17 mouse cellular contexts compared by ENCODE assay signal in genomic region chr11:85395361-85395760, GRCm38 (mm10). TPM values are rescaled to one million over a fixed set of nuclear protein-coding genes. Genes with fewer than 3 reads are reported as not detected.
DNase-seq lines count a peak whose midpoint lies in the region; ATAC-seq and TF ChIP-seq lines count a peak whose summit lies in the region.
"Had no signal": no experiment of that assay in that cellular context is flagged by ENCODE, and none has a peak within 500 bp of the region (broad histone marks: within the 10 kb centered on the region; RNA-seq: fewer than 3 reads in every experiment).

No protein-coding gene starts in this region.

- H3K4me2 ChIP-seq in liver, embryonic 11.5 days, result no peak overlapping the region
- H3K4me2 ChIP-seq: heart, embryonic 15.5 days; hindbrain, embryonic 15.5 days; kidney, embryonic 15.5 days; liver, embryonic 13.5 days; midbrain, embryonic 15.5 days; neural tube, embryonic 12.5 days had no signal

- H3K79me2 ChIP-seq in liver, adult 2 months (ENCODE audit: control insufficient read depth, insufficient read depth, low read length), result no peaks in the 10 kb centered on the region; the same call in 1 of the 2 replicates

- no peak overlapping the region for H3K4me3 ChIP-seq in liver, adult 2 months (ENCODE audit: insufficient read depth, low read depth, low read length)
- no peak overlapping the region for H3K4me3 ChIP-seq in liver, embryonic 11.5 days (ENCODE audit: low read depth, low read length)
- H3K4me3 ChIP-seq in embryonic facial prominence, embryonic 10.5 days, result no peak overlapping the region
- no peak overlapping the region for H3K4me3 ChIP-seq in limb, embryonic 10.5 days
- H3K4me3 ChIP-seq: heart, embryonic 15.5 days; hindbrain, embryonic 15.5 days; kidney, embryonic 15.5 days; liver, embryonic 13.5 days; midbrain, embryonic 15.5 days; neural tube, embryonic 12.5 days had no signal

- no peak overlapping the region for H3K27ac ChIP-seq in liver, adult 2 months (replicated peaks; ENCODE audit: insufficient read depth, low read depth, low read length)
- H3K27ac ChIP-seq in liver, embryonic 11.5 days (ENCODE audit: low read depth, low read length), result no peak overlapping the region
- H3K27ac ChIP-seq in embryonic facial prominence, embryonic 10.5 days (replicated peaks), result peak overlapping the region; percentile 78
- peak overlapping the region; percentile 67 for H3K27ac ChIP-seq in limb, embryonic 10.5 days
- H3K27ac ChIP-seq: heart, embryonic 15.5 days; hindbrain, embryonic 15.5 days; kidney, embryonic 15.5 days; liver, embryonic 13.5 days; midbrain, embryonic 15.5 days; neural tube, embryonic 12.5 days had no signal

- no peak for TF ChIP-seq CTCF in liver, adult 2 months (IDR thresholded peaks at IDR 0.05; ENCODE audit: low read depth, low read length)

- DNase-seq in heart, adult 9 months (ENCODE audit: low spot score in 2 of 2), result peak; percentile 6 to 13
- no peak for DNase-seq in heart, postnatal 36 days
- peak; percentile 20 for DNase-seq in liver, adult 2 months (ENCODE audit: extremely low read depth, low read depth, low spot score)
- DNase-seq in liver, embryonic 11.5 days (ENCODE audit: low spot score), result no peak
- peak; percentile 17 for DNase-seq in embryonic facial prominence, embryonic 10.5 days (ENCODE audit: low spot score)
- no peak for DNase-seq in limb, embryonic 10.5 days (ENCODE audit: low spot score)
- DNase-seq: cerebellum, adult 11-12 months; cerebellum, postnatal 36 days; gastrocnemius, postnatal 14 days; liver, embryonic 13.5 days; thymus, postnatal 4 days had no signal

- H3K9me3 ChIP-seq in liver, embryonic 11.5 days (ENCODE audit: control insufficient read depth, low read length), result no peaks in the 10 kb centered on the region
- H3K9me3 ChIP-seq in embryonic facial prominence, embryonic 10.5 days, result no peaks in the 10 kb centered on the region
- no peaks in the 10 kb centered on the region for H3K9me3 ChIP-seq in limb, embryonic 10.5 days (replicated peaks)
- H3K9me3 ChIP-seq: heart, embryonic 15.5 days; hindbrain, embryonic 15.5 days; kidney, embryonic 15.5 days; liver, embryonic 13.5 days; midbrain, embryonic 15.5 days; neural tube, embryonic 12.5 days had no signal

- H3K27me3 ChIP-seq in liver, adult 2 months (ENCODE audit: control insufficient read depth, insufficient read depth, low read length), result no peaks in the 10 kb centered on the region
- no peaks in the 10 kb centered on the region for H3K27me3 ChIP-seq in liver, embryonic 11.5 days (replicated peaks; ENCODE audit: control insufficient read depth, insufficient read depth, low read length)
- no peaks in the 10 kb centered on the region for H3K27me3 ChIP-seq in embryonic facial prominence, embryonic 10.5 days (replicated peaks; ENCODE audit: low read depth, poor library complexity, severe bottlenecking)
- no peaks in the 10 kb centered on the region for H3K27me3 ChIP-seq in limb, embryonic 10.5 days (ENCODE audit: low read depth, poor library complexity, severe bottlenecking)
- H3K27me3 ChIP-seq: heart, embryonic 15.5 days; hindbrain, embryonic 15.5 days; kidney, embryonic 15.5 days; liver, embryonic 13.5 days; midbrain, embryonic 15.5 days; neural tube, embryonic 12.5 days had no signal

- ATAC-seq in liver, embryonic 11.5 days (replicated peaks; ENCODE audit: low FRiP score), result no peak
- no peak for ATAC-seq in monocyte, adult 5-6 weeks (replicated peaks; ENCODE audit: insufficient number of reproducible peaks, low FRiP score, low TSS enrichment, poor library complexity, severe bottlenecking)
- ATAC-seq: midbrain, embryonic 15.5 days had no signal

- intact Hi-C loops in heart, postnatal 36 days (cut with DNase I), result no loop called here

- H3K4me1 ChIP-seq in liver, adult 2 months (ENCODE audit: control insufficient read depth, insufficient read depth, low read length), result no peaks in the 10 kb centered on the region
- no peaks in the 10 kb centered on the region for H3K4me1 ChIP-seq in liver, embryonic 11.5 days (replicated peaks; ENCODE audit: control insufficient read depth, insufficient read depth, low read length)
- peaks cover 38% of the 10 kb centered on the region for H3K4me1 ChIP-seq in embryonic facial prominence, embryonic 10.5 days
- peaks cover 20% of the 10 kb centered on the region for H3K4me1 ChIP-seq in limb, embryonic 10.5 days
- H3K4me1 ChIP-seq: heart, embryonic 15.5 days; liver, embryonic 13.5 days had no signal

- WGBS in liver, adult 2 months, result 80% methylated on average over 7 of the region's 7 CpGs
- 75% methylated on average over 7 of the region's 7 CpGs for WGBS in liver, embryonic 11.5 days
- 37% methylated on average over 7 of the region's 7 CpGs for WGBS in embryonic facial prominence, embryonic 10.5 days
- WGBS in limb, embryonic 10.5 days, result 43% methylated on average over 7 of the region's 7 CpGs

- TF ChIP-seq POLR2A in liver, adult 2 months (IDR thresholded peaks at IDR 0.05; ENCODE audit: extremely low read depth, insufficient read depth, low read length), result no peak

- peaks cover 3% of the 10 kb centered on the region; the same call in 1 of the 2 replicates for H3K36me3 ChIP-seq in liver, adult 2 months (ENCODE audit: control insufficient read depth, insufficient read depth, low read length)
- H3K36me3 ChIP-seq in liver, embryonic 11.5 days (ENCODE audit: control insufficient read depth, insufficient read depth, low read length), result no peaks in the 10 kb centered on the region
- H3K36me3 ChIP-seq in embryonic facial prominence, embryonic 10.5 days (replicated peaks), result no peaks in the 10 kb centered on the region
- H3K36me3 ChIP-seq in limb, embryonic 10.5 days, result no peaks in the 10 kb centered on the region
- H3K36me3 ChIP-seq: heart, embryonic 15.5 days; hindbrain, embryonic 15.5 days; kidney, embryonic 15.5 days; liver, embryonic 13.5 days; midbrain, embryonic 15.5 days; neural tube, embryonic 12.5 days had no signal

- H3K9ac ChIP-seq in liver, adult 2 months (ENCODE audit: low read depth, low read length), result no peak overlapping the region
- H3K9ac ChIP-seq in liver, embryonic 11.5 days (ENCODE audit: low read depth, low read length), result no peak overlapping the region
- H3K9ac ChIP-seq: heart, embryonic 15.5 days; hindbrain, embryonic 15.5 days; kidney, embryonic 15.5 days; liver, embryonic 13.5 days; midbrain, embryonic 15.5 days; neural tube, embryonic 12.5 days had no signal

RNA-seq across cellular contexts. Expression of gene Bcas3, which starts 42.4 kb away (rescaled TPM):
- total RNA-seq in heart, postnatal 36 days (2021), result 10 to 100 TPM; 35.8 to 48.8 TPM
- total RNA-seq in liver, adult 2 months (2014; rRNA removed), result 21.4 and 25.4 TPM in 2 replicates
- polyA plus RNA-seq in liver, adult 2 months (2012; rRNA removed), result 16.5 and 19.5 TPM in 2 replicates
- 24.8 and 25.8 TPM in 2 replicates for polyA plus RNA-seq in liver, embryonic 11.5 days (2014; fragmentation: Nextera tagmentation; extraction: Ambion mirVana)
- 26.4 and 27.7 TPM in 2 replicates for polyA plus RNA-seq in embryonic facial prominence, embryonic 10.5 days (2016; fragmentation: Nextera tagmentation; extraction: Ambion mirVana)
- polyA plus RNA-seq in limb, embryonic 10.5 days (2016; fragmentation: Nextera tagmentation; extraction: Ambion mirVana), result 21.2 and 26.5 TPM in 2 replicates
- 19.2 to 32.8 TPM (median 29.5 TPM) in 3 replicates for total RNA-seq in monocyte, adult 5-6 weeks (2017)

Comparison
In these comparisons a context has a peak if more than half of its experiments do, and no peak if none do; other contexts are left out.
1. DNase-seq: peak in heart, adult 9 months (2 of 2), liver, adult 2 months (single experiment) and embryonic facial prominence, embryonic 10.5 days (single experiment); none in heart, postnatal 36 days (0 of 2), liver, embryonic 11.5 days (single experiment) and limb, embryonic 10.5 days (single experiment).
2. H3K27ac ChIP-seq: peak in embryonic facial prominence, embryonic 10.5 days (single experiment) and limb, embryonic 10.5 days (single experiment); none in liver, adult 2 months (single experiment) and liver, embryonic 11.5 days (single experiment).